Mouse (Mus musculus) cerebellum, adult 2 months (tissue): Measurements from ENCODE around the gene Foxp1.

Source experiments
- CTCF ChIP-seq: fragments of 200-500 bp; IDR thresholded peaks from 2 replicates; pipeline ENCODE4 v1.5.1; 2011; ENCODE audit warnings: low read depth, mild to moderate bottlenecking, control low read depth, low read length, moderate library complexity, borderline replicate concordance; ENCODE audit not compliant: insufficient read depth
- POLR2A ChIP-seq: fragments of 200-500 bp; IDR thresholded peaks from 2 replicates; pipeline ENCODE4 v1.6.1; 2011; ENCODE audit warnings: low read length, control low read depth, borderline replicate concordance; ENCODE audit not compliant: insufficient read depth

DNA sequence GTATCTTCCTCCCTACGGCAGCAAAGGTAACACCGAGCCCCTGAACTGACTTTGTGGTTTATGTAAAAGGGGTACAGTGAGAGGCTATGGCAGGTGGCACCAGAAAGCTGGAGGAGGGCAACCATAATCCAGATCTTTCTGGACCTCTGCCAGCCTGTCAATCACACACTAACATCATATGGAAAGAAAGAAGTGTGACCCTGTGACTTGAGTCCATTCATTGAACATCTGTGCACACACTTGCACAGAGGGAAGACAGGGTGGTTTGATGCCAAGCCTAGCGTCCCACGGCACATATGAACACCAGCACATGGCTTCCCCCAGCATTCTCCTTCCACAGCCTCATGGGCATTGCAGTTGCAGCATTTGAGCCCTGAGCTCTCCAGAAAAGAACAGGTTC is 58.1 kb downstream of the Foxp1 start:
- TF ChIP-seq CTCF (no peak), POLR2A (no peak)
